Mouse (Mus musculus) MEL (cell line): ENCODE results near the gene Sox6. TPM values are rescaled to one million over a fixed set of nuclear protein-coding genes. Genes with fewer than 3 reads are reported as not detected.

ENCODE experiments used
- DNase-seq: peaks from one replicate; pipeline ENCODE4 v3.0.0; 2011; ENCODE audit warnings: low read depth, low spot score
- H3K27ac ChIP-seq: 2 replicates; pipeline ENCODE4 v1.5.1; 2012; ENCODE audit warnings: low read depth, mild to moderate bottlenecking, control low read depth, low read length, moderate library complexity; ENCODE audit not compliant: control insufficient read depth
- H3K27me3 ChIP-seq, 2 experiments: fragments of 150-350 bp in 1 of 2; sonication (generic) in 1 of 2; 2 replicates each; pipeline ENCODE4 v1.6.1; 2012; ENCODE audit warnings: low read length in 2 of 2, mild to moderate bottlenecking in 2 of 2, improper control_type of control experiment in 1 of 2, moderate library complexity in 1 of 2; ENCODE audit not compliant: insufficient read depth in 2 of 2, control insufficient read depth in 1 of 2
- H3K36me3 ChIP-seq, 2 experiments: 2 replicates each; pipeline ENCODE4 v1.6.1; 2012 to 2014; ENCODE audit warnings: low read length in 2 of 2, improper control_type of control experiment in 1 of 2, inconsistent platforms in 1 of 2, mild to moderate bottlenecking in 1 of 2; ENCODE audit not compliant: insufficient read depth in 2 of 2, control insufficient read depth in 1 of 2
- H3K4me1 ChIP-seq, 2 experiments: fragments of 150-350 bp in 1 of 2; sonication (generic) in 1 of 2; 2 replicates each; pipeline ENCODE4 v1.6.1; 2012; ENCODE audit warnings: low read length in 2 of 2, improper control_type of control experiment in 1 of 2, mild to moderate bottlenecking in 1 of 2; ENCODE audit not compliant: insufficient read depth in 2 of 2, control insufficient read depth in 1 of 2
- H3K4me3 ChIP-seq, 2 experiments: fragments of 150-350 bp in 1 of 2; sonication (generic) in 1 of 2; 2 replicates each; pipeline ENCODE4 v1.5.1; 2012; ENCODE audit warnings: low read depth in 2 of 2, low read length in 2 of 2, mild to moderate bottlenecking in 2 of 2, moderate library complexity in 2 of 2, control low read depth in 1 of 2, improper control_type of control experiment in 1 of 2; ENCODE audit not compliant: control insufficient read depth in 1 of 2, insufficient read depth in 1 of 2
- H3K79me2 ChIP-seq: 2 replicates; pipeline ENCODE4 v1.6.1; 2012; ENCODE audit warnings: mild to moderate bottlenecking, low read length, moderate library complexity; ENCODE audit not compliant: control insufficient read depth, poor library complexity, insufficient read depth
- H3K9ac ChIP-seq: 2 replicates; pipeline ENCODE4 v1.6.1; 2012; ENCODE audit warnings: low read depth, mild to moderate bottlenecking, control low read depth, low read length, moderate library complexity; ENCODE audit not compliant: control insufficient read depth, poor library complexity, severe bottlenecking
- H3K9me3 ChIP-seq: fragments of 150-350 bp; sonication (generic); replicated peaks from 2 replicates; pipeline ENCODE4 v1.6.1; 2012; ENCODE audit warnings: mild to moderate bottlenecking, low read length, improper control_type of control experiment, moderate library complexity; ENCODE audit not compliant: insufficient read depth
- BHLHE40 ChIP-seq: IDR thresholded peaks from 2 replicates; pipeline ENCODE4 v1.6.1; 2012; ENCODE audit warnings: low read depth, mild to moderate bottlenecking, inconsistent platforms, low read length, improper control_type of control experiment, borderline replicate concordance
- E2F4 ChIP-seq: IDR thresholded peaks from 2 replicates; pipeline ENCODE4 v1.6.1; 2011; ENCODE audit warnings: low read depth, low read length, improper control_type of control experiment, borderline replicate concordance
- GABPA ChIP-seq: IDR thresholded peaks from 2 replicates; pipeline ENCODE4 v1.6.1; 2012; ENCODE audit warnings: low read depth, mild to moderate bottlenecking, inconsistent platforms, low read length, improper control_type of control experiment, moderate library complexity
- HCFC1 ChIP-seq: IDR thresholded peaks from 2 replicates; pipeline ENCODE4 v1.6.1; 2012; ENCODE audit warnings: low read depth, mild to moderate bottlenecking, inconsistent platforms, low read length, improper control_type of control experiment, moderate library complexity
- JUND ChIP-seq: IDR thresholded peaks from 2 replicates; pipeline ENCODE4 v1.6.1; 2011; ENCODE audit warnings: low read depth, mild to moderate bottlenecking, improper control_type of control experiment, low read length
- MAX ChIP-seq: IDR thresholded peaks from 2 replicates; pipeline ENCODE4 v1.6.1; 2011; ENCODE audit warnings: low read length, improper control_type of control experiment
- MAZ ChIP-seq: IDR thresholded peaks from 2 replicates; pipeline ENCODE4 v1.6.1; 2012; ENCODE audit warnings: low read depth, mild to moderate bottlenecking, inconsistent platforms, low read length, improper control_type of control experiment
- MEF2A ChIP-seq: IDR thresholded peaks from 2 replicates; pipeline ENCODE4 v1.6.1; 2014; ENCODE audit warnings: low read depth, mild to moderate bottlenecking, inconsistent platforms, low read length, improper control_type of control experiment; ENCODE audit not compliant: poor library complexity, insufficient replicate concordance, severe bottlenecking; ENCODE audit errors: extremely low read depth
- MXI1 ChIP-seq: IDR thresholded peaks from 2 replicates; pipeline ENCODE4 v1.6.1; 2011; ENCODE audit warnings: mild to moderate bottlenecking, low read depth, low read length, improper control_type of control experiment
- MYB ChIP-seq: IDR thresholded peaks from 2 replicates; pipeline ENCODE4 v1.6.1; 2011; ENCODE audit warnings: mild to moderate bottlenecking, low read depth, low read length, improper control_type of control experiment
- NELFE ChIP-seq: IDR thresholded peaks from 2 replicates; pipeline ENCODE4 v1.6.1; 2011; ENCODE audit warnings: low read depth, low read length, improper control_type of control experiment
- NRF1 ChIP-seq: IDR thresholded peaks from 2 replicates; pipeline ENCODE4 v1.6.1; 2014; ENCODE audit warnings: low read depth, mild to moderate bottlenecking, inconsistent platforms, low read length, improper control_type of control experiment, moderate library complexity; ENCODE audit not compliant: poor library complexity, insufficient read depth, severe bottlenecking
- POLR2A ChIP-seq, 2 experiments: IDR thresholded peaks; 2 replicates each; pipeline ENCODE4 v1.6.1; 2011 to 2012; ENCODE audit warnings: low read length in 2 of 2, mild to moderate bottlenecking in 2 of 2, control low read depth in 1 of 2, improper control_type of control experiment in 1 of 2, low read depth in 1 of 2, moderate library complexity in 1 of 2; ENCODE audit not compliant: control insufficient read depth in 1 of 2, insufficient read depth in 1 of 2, poor library complexity in 1 of 2
- POLR2AphosphoS2 ChIP-seq: IDR thresholded peaks from 2 replicates; pipeline ENCODE4 v1.6.1; 2011; ENCODE audit warnings: low read length, improper control_type of control experiment
- POLR2AphosphoS5 ChIP-seq: IDR thresholded peaks from 2 replicates; pipeline ENCODE4 v1.6.1; 2012; ENCODE audit warnings: low read depth, borderline replicate concordance, mild to moderate bottlenecking, inconsistent platforms, low read length, moderate library complexity, mixed read lengths
- RCOR1 ChIP-seq: IDR thresholded peaks from 2 replicates; pipeline ENCODE4 v1.6.1; 2012; ENCODE audit warnings: low read depth, mild to moderate bottlenecking, inconsistent platforms, low read length, improper control_type of control experiment
- SIN3A ChIP-seq: IDR thresholded peaks from 2 replicates; pipeline ENCODE4 v1.6.1; 2012; ENCODE audit warnings: low read length, improper control_type of control experiment, inconsistent platforms
- UBTF ChIP-seq: IDR thresholded peaks from 2 replicates; pipeline ENCODE4 v1.6.1; 2012; ENCODE audit warnings: low read depth, mild to moderate bottlenecking, inconsistent platforms, low read length, improper control_type of control experiment, moderate library complexity, borderline replicate concordance; ENCODE audit not compliant: insufficient read depth
- USF2 ChIP-seq, 2 experiments: IDR thresholded peaks; 2 replicates each; pipeline ENCODE4 v1.6.1; 2011 to 2012; ENCODE audit warnings: improper control_type of control experiment in 2 of 2, low read length in 2 of 2, borderline replicate concordance in 1 of 2, inconsistent platforms in 1 of 2, low read depth in 1 of 2, mild to moderate bottlenecking in 1 of 2; ENCODE audit not compliant: insufficient read depth in 1 of 2
- ZKSCAN1 ChIP-seq: IDR thresholded peaks from 2 replicates; pipeline ENCODE4 v1.6.1; 2012; ENCODE audit warnings: low read depth, mild to moderate bottlenecking, inconsistent platforms, low read length, improper control_type of control experiment, moderate library complexity
- ZNF384 ChIP-seq: IDR thresholded peaks from 2 replicates; pipeline ENCODE4 v1.6.1; 2012; ENCODE audit warnings: low read depth, mild to moderate bottlenecking, inconsistent platforms, low read length, improper control_type of control experiment
- polyA plus RNA-seq, 2 experiments: library from polyadenylated mRNA; stranded (reverse) in 1 of 2; unstranded in 1 of 2; fragments of >175 nt in 1 of 2; fragments of >200 nt in 1 of 2; gene quantifications; 2 replicates each; pipeline versions ENCODE4 v1.2.1 to v1.2.4; 2012; ENCODE audit warnings: low replicate concordance in 2 of 2, low read depth in 1 of 2; ENCODE audit not compliant: insufficient read length in 2 of 2, insufficient read depth in 1 of 2, missing spikeins in 1 of 2
- total RNA-seq: library from RNA; depleted of rRNA; stranded (reverse); fragments of 300-350 nt; gene quantifications from 2 replicates; pipeline ENCODE4 v1.2.3, GENCODE M21; 2012

Gene Sox6
- total and polyA plus RNA-seq, 3 experiments, result 2.6 to 4.6 TPM; not detected in 1

GRCm38 (mm10) chr7:115915338-115915737 is 123.3 kb downstream of the Sox6 start:
- H3K4me1 ChIP-seq, result no peaks in the 10 kb centered on the region
- no peaks in the 10 kb centered on the region; a peak in 2 of 4 replicates for H3K27me3 ChIP-seq
- no peak overlapping the region for H3K9ac ChIP-seq
- H3K79me2 ChIP-seq, result no peaks in the 10 kb centered on the region
- no peak overlapping the region for H3K27ac ChIP-seq
- no peak for DNase-seq
- H3K4me3 ChIP-seq, result no peak overlapping the region
- no peaks in the 10 kb centered on the region for H3K36me3 ChIP-seq
- TF ChIP-seq MYB, result no peak
- no peak for TF ChIP-seq POLR2AphosphoS2
- no peak for TF ChIP-seq NRF1
- no peak for TF ChIP-seq MAZ
- no peak for TF ChIP-seq ZKSCAN1
- no peak for TF ChIP-seq NELFE
- TF ChIP-seq POLR2A (IDR thresholded peaks at IDR 0.05; ENCODE audit: control insufficient read depth in 1 of 2, insufficient read depth in 1 of 2, low read depth in 1 of 2, low read length in 2 of 2, poor library complexity in 1 of 2), result no peak
- no peak for TF ChIP-seq USF2 (IDR thresholded peaks at IDR 0.05; ENCODE audit: borderline replicate concordance in 1 of 2, insufficient read depth in 1 of 2, low read depth in 1 of 2, low read length in 2 of 2)
- no peak for TF ChIP-seq JUND
- no peak for TF ChIP-seq GABPA
- no peak for TF ChIP-seq MAX
- TF ChIP-seq MXI1, result no peak
- H3K9me3 ChIP-seq, result no peaks in the 10 kb centered on the region

GRCm38 (mm10) chr7:115910313-115910712 is 128.3 kb downstream of the Sox6 start:
- H3K9ac ChIP-seq, result no peak overlapping the region
- H3K27me3 ChIP-seq, result no peaks in the 10 kb centered on the region; a peak in 3 of 4 replicates
- no peaks in the 10 kb centered on the region for H3K36me3 ChIP-seq
- no peak for DNase-seq
- TF ChIP-seq ZKSCAN1 (no peak), BHLHE40 (no peak), SIN3A (no peak), E2F4 (no peak), POLR2AphosphoS5 (no peak)
- no peaks in the 10 kb centered on the region for H3K79me2 ChIP-seq
- no peak overlapping the region for H3K4me3 ChIP-seq
- H3K4me1 ChIP-seq, result no peaks in the 10 kb centered on the region
- no peaks in the 10 kb centered on the region for H3K9me3 ChIP-seq
- no peak overlapping the region for H3K27ac ChIP-seq

- Histone ChIP-seq H3K36me3 (peaks cover 0 to 2% of the 10 kb centered on the region in 2 experiments; a peak in 2 of 4 replicates), H3K4me3 (no peak overlapping the region), H3K4me1 (peaks cover 0 to 12% of the 10 kb centered on the region in 2 experiments; a peak in 2 of 4 replicates), H3K9me3 (no peaks in the 10 kb centered on the region), H3K79me2 (no peaks in the 10 kb centered on the region), H3K9ac (no peak overlapping the region), H3K27me3 (no peaks in the 10 kb centered on the region; a peak in 1 of 4 replicates), H3K27ac (no peak overlapping the region)
- TF ChIP-seq ZKSCAN1 (no peak), MEF2A (no peak), HCFC1 (no peak), POLR2A (IDR thresholded peaks at IDR 0.05; ENCODE audit: control insufficient read depth in 1 of 2, insufficient read depth in 1 of 2, low read depth in 1 of 2, low read length in 2 of 2, poor library complexity in 1 of 2) (no peak), GABPA (no peak), NRF1 (no peak), MXI1 (no peak), ZNF384 (no peak), MAX (no peak), RCOR1 (no peak), UBTF (no peak)
- no peak for DNase-seq
Observed at GRCm38 (mm10) chr7:115904798-115905207, 133.8 kb downstream of the Sox6 start.
